Mouse (Mus musculus) brain, embryonic 14.5 days (tissue): ENCODE data around the gene Strn4. TPM values are rescaled to one million over a fixed set of nuclear protein-coding genes. Genes with fewer than 3 reads are reported as not detected.

Experiments used
- DNase-seq: peaks from one replicate; pipeline ENCODE4 v3.0.0-alpha.2; 2011; ENCODE audit warnings: low read depth
- CTCF ChIP-seq: fragments of 200-500 bp; IDR thresholded peaks from 2 replicates; pipeline ENCODE4 v1.5.1; 2012; ENCODE audit warnings: inconsistent platforms, mild to moderate bottlenecking, moderate library complexity, borderline replicate concordance; ENCODE audit not compliant: insufficient read depth, insufficient read length; ENCODE audit errors: extremely low read depth
- POLR2A ChIP-seq: fragments of 200-500 bp; IDR thresholded peaks from 2 replicates; pipeline ENCODE4 v1.6.1; 2012; ENCODE audit warnings: mild to moderate bottlenecking, inconsistent platforms, borderline replicate concordance; ENCODE audit not compliant: poor library complexity, insufficient read depth, insufficient read length, severe bottlenecking; ENCODE audit errors: extremely low read depth
- polyA plus RNA-seq: library from polyadenylated mRNA; depleted of rRNA; stranded (reverse); fragments of >200 nt; gene quantifications from 2 replicates; pipeline ENCODE4 v1.2.3, GENCODE M21; 2012

Gene Strn4
- polyA plus RNA-seq, 1 experiment: 306 TPM

GRCm38 (mm10) chr7:16792316-16792715 is 23.4 kb upstream of the Strn4 start:
- TF ChIP-seq POLR2A (no peak), CTCF (no peak)
- DNase-seq: no peak

GRCm38 (mm10) chr7:16793010-16793725 is 22.5 kb upstream of the Strn4 start:
- DNase-seq: no peak
- TF ChIP-seq CTCF (no peak), POLR2A (no peak)

GRCm38 (mm10) chr7:16794886-16795285 is 20.8 kb upstream of the Strn4 start:
- TF ChIP-seq POLR2A: no peak
- no peak for TF ChIP-seq CTCF
- no peak for DNase-seq

- DNase-seq: peak; percentile 55
- TF ChIP-seq POLR2A (no peak), CTCF (peak; percentile 54; the same call in 1 of the 2 replicates)
Observed at GRCm38 (mm10) chr7:16804409-16805028, 11.2 kb upstream of the Strn4 start.

- no peak for DNase-seq
- no peak for TF ChIP-seq POLR2A
- peak; percentile 20; the same call in 1 of the 2 replicates for TF ChIP-seq CTCF
Observed at GRCm38 (mm10) chr7:16807936-16808335, 7.8 kb upstream of the Strn4 start.

- TF ChIP-seq CTCF (no peak), POLR2A (no peak)
- DNase-seq: no peak
Observed at GRCm38 (mm10) chr7:16808647-16809046, 7.0 kb upstream of the Strn4 start.

- no peak for TF ChIP-seq POLR2A
- TF ChIP-seq CTCF: peak; percentile 89
- DNase-seq: peak; percentile 79
Observed at GRCm38 (mm10) chr7:16809739-16810138, 6.0 kb upstream of the Strn4 start.

GRCm38 (mm10) chr7:16810399-16810919 is 5.2 kb upstream of the Strn4 start:
- TF ChIP-seq POLR2A: no peak
- no peak for TF ChIP-seq CTCF
- DNase-seq: no peak

- TF ChIP-seq CTCF (peak; percentile 30; the same call in 1 of the 2 replicates), POLR2A (no peak; the same call in 1 of the 2 replicates)
- peak; percentile 73 for DNase-seq
Observed at GRCm38 (mm10) chr7:16810920-16811648, 4.6 kb upstream of the Strn4 start.

- TF ChIP-seq POLR2A (no peak), CTCF (no peak)
Observed at GRCm38 (mm10) chr7:16811649-16812070, 4.0 kb upstream of the Strn4 start.

GRCm38 (mm10) chr7:16812505-16812904 is 3.2 kb upstream of the Strn4 start:
- no peak for TF ChIP-seq POLR2A
- TF ChIP-seq CTCF: no peak; the same call in 1 of the 2 replicates
- no peak for DNase-seq

More at GRCm38 (mm10) chr7:16811649-16812070, 4.0 kb upstream of the Strn4 start:
- no peak for DNase-seq

- TF ChIP-seq CTCF (no peak), POLR2A (peak; percentile 98)
- peak; percentile 97 for DNase-seq
Observed at GRCm38 (mm10) chr7:16816078-16816474, 387 bp downstream of the Strn4 start.
